Mouse (Mus musculus): Measurements from ENCODE around the gene Gm20767. TPM values are rescaled to one million over a fixed set of nuclear protein-coding genes. Genes with fewer than 3 reads are reported as not detected.
"Not testable (repeated sequence)": the region's sequence is repeated elsewhere in the genome, so short reads cannot be mapped to it uniquely, and the experiment has no call there.

Gm20767 gene
- total RNA-seq (2021) = not detected
- long read RNA-seq, experiment 1 = 0 reads
- long read RNA-seq, experiment 2 = 0 reads

DNA sequence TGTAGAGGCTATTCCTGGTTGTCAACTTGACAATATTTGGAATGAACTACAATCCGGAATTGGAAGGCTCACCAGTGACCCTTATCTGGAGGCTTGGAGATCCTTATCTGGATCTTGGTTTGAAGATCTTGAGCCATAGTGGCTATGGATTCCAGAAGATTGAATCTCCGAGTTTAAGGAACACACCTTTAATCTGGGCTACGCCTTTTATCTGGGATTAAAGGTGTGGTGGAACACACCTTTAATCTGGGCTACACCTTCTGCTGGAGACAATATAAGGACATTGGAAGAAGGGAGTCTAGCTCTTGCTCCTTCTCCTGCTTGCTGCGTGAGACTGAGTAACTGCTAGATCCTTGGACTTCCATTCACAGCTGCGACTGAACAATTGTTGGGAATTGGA, at the start of gene Gm20767:
TSS of gene Gm20767 (plus strand) at position 301 of the 400 bp plus-strand sequence.
- DNase-seq = not testable (repeated sequence)

DNA sequence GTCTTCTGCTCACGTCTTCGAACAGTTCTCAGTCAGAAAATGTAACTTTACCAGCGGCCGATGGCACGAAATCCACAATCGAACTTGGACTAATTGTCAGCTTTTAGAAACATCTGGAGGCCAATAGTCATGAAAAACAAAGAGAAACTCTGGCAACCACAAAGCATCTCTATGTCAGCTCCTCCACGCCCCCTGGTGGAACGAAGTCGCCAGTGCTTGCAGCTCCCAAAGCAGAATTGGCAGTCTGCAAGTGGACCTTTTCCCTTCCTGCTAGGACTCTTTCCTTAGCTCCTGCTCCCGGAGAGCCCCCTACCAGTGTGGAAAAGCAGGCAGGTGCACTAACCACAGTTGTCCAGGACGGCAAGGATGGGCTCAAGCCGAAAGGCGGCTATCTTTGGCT, 47.1 kb upstream of the Gm20767 start:
- not testable (repeated sequence) for DNase-seq

DNA sequence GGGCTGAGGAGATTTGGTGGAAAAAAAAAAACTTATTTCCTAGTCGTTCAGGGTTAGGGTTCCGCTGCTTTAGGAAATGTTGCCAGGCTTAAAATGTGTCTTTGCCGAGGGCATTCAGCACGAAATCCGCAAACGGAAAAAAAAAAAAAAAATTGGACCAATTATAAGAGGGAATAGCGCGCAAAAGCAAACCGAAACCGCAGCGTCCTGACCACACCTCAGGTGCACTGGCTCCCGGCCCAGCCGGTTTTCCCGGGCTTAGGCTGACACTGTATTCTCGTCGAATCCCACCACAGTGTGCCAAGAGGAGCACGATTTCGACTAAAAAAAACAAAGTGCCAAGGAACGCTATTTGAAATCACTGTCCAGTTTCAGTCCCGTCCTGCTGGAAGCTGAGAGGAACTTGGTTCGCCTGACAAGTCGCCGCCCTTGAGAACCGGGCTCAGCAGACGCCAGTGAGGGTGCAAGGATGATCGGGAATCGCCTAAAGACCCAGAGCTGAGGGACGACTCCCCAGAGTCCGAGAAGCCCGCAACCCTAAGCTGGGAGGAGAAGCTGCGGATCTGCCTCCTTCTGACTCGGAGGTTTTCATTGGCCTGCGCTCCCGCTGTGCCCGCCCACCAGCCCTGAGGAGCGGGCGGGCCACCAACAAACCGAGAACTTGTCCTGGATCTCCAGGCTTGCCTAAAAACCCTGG, 43.7 kb upstream of the Gm20767 start:
- DNase-seq = not testable (repeated sequence)

DNA sequence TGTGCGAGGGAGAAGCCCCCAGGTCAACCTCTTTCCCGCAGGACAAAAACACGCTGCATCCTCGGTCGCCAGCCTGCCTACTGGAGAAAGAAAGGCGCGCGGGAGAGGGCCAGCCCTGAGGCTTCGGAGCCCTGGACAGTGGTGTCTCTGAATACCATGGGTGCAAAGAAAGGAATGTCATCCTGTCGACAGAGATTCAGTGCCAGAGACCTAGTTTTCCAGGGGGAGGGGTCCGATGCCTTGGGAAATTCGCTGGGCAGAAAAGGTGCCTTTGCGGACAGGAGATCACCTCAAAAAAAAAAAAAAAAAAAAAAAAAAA, 43.1 kb upstream of the Gm20767 start:
- DNase-seq = not testable (repeated sequence)

DNA sequence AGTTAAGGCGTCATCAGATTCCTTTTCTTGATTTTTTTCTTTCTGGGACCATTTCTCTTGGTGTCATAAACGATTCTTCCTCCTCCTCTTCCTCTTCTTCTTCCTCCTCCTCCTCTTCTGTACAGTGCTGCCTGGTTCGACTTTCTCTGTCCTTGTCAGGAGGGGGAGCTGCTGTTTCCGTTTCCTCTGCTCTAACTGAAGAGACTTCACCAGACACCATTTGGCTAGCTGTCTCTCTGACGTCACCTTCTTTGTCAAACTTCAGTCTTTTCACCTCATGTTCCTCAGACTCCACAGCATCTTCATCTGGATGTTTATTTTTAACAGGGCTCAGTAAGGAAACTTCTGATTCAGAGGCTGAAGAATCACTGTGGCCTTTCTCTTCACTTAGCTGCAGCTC, 40.7 kb upstream of the Gm20767 start:
- DNase-seq = not testable (repeated sequence)

DNA sequence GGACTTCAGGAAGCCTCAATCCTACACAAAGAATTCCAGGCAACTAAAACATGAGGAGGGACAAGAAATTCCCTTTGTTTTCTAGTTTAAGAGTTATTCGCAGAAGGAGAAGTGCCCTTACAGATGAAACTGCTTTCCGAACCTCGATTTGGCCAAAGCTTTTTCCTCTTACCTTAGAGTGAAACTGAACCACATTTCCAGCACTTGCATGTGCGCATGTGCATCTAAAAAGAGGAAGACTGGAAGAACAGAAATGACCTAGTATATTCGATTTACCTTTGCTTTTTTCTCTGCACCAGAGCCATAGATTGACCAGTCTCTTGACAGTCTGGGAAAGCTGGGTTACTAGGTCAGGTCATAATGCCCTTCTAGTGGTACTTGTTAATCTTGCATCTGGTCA, 33.5 kb upstream of the Gm20767 start:
- DNase-seq = not testable (repeated sequence)

DNA sequence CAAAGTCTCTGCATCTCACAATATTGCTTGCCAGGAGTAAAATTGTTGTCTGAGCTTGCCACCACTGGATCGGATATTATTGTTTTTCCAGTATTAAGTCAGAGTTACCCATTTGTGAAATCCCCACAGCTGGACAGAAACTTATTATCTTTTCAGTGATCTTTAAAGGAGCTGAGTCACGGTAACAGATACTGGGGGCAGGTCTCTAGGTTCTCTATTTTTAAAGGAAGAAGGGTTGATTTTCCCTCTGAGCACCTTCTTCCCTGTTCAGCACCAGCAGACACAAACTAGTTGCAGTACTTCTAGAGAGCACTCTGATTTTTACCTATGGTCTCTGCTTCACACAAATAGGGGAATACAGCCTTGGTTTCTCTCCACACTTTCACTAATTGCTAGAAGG, 33.0 kb upstream of the Gm20767 start:
- DNase-seq = not testable (repeated sequence)

DNA sequence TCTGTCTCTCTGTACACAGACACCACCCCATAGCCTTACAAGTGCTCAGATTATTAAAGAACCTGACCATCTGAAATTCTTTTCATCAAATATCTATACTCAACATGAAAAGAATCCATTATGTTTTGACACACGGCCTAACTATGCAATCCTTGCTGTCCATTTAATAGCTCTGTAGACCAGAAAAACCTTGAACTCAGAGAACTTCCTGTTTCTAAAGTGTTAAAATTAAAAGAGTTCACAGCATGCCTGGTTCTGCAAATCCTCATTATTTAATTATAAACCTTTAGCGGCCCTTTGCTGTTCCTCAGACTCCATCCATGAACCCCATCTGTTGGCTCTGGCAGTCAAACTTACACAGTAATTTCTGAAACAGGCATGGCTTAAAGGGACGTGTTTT, 2.3 kb downstream of the Gm20767 start:
- not testable (repeated sequence) for DNase-seq

DNA sequence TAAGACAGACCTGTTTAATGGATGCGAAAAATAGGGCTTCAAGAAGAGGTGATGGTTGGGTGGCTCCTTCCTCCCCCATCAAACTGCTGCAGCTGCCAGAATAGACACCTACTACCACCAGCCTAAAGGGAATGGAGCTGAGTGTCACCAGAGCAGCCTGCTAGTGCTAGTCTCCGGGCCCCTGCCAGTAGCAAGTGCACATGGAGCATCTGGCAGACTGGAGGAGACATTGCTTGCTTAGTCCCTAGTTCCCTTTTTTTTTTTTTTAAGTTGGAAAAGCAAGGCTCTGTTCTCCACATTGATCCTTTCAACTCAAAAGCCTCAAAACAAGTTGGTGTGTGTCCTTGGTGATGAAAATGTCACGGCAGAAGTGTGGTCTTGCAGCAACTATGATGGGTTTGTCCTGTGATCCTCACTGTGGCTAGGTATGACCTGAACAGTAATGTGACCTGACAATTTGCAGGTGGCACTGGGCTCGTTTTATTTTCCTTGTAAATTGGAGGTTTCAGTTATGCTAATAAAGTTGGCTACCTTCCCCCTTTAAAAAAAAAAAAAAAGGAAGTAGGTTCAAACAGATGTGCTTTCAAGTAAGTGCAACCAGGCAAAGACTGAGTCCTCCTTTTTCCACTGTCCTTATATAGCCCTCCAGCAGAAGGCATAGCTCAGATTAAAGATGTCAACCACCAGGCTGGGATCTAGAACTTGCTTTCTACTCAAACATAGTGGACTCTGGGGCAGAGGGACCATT, 9.8 kb downstream of the Gm20767 start:
- not testable (repeated sequence) for DNase-seq

DNA sequence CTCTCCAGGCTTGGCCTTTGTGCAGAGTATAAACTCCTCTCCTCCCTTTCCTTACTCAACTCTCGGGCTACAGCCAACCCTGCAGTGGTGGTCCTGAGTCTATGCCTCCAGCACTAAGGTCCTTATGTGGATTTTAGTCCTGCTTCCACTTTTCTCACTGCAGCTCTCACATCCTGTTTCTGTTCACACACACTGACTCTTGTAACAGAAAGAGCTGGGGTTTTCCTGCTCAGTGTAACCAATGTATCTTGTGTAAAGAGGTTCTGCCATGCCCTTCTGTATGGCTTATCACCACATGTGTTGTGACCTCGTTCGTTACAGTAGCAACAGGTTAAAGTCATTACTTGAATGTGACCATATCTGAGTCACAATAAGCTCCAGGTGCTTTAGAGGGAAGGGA, 10.5 kb downstream of the Gm20767 start:
- not testable (repeated sequence) for DNase-seq

DNA sequence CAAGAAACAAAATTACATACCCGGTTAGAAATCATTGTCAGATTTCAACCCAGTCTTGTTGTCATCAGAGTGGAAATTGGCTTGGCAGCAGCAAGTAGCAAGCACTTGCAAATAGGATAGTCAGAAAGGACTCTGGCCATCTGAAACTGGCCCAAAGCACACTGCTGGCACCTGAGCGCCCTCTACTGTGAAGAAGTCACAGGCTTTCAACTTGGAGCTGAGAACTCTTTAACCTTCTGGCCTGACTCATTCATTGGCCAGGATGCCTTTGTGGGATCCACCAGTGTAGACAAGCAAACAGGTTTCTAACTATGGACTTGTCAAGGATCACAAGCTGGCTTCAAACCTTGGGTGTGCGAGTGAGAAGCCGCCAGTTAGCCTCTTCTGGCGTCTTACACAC, 28.3 kb downstream of the Gm20767 start:
- DNase-seq = not testable (repeated sequence)

DNA sequence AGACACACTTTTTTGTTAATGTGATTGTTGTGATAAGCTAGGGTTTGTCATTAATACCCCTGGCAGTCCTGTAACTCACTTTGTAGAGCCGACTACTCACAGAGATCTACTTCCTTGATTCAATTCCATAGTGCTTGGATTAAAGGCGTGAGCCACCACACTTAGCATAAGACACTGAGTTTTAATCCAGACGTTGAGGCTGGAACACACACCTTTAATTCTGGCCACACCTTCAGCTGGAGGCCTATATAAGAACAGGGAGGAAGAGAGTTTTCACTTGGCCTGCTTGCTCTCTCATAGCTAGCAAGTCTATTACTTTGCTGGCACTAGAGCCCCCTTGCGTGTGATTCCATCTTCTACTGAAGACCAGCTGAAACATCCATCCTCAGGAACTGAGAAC, 32.1 kb downstream of the Gm20767 start, which contains the start of gene Gm21818:
TSS of gene Gm21818 (plus strand) at position 301 of the 400 bp plus-strand sequence.
- not testable (repeated sequence) for DNase-seq

DNA sequence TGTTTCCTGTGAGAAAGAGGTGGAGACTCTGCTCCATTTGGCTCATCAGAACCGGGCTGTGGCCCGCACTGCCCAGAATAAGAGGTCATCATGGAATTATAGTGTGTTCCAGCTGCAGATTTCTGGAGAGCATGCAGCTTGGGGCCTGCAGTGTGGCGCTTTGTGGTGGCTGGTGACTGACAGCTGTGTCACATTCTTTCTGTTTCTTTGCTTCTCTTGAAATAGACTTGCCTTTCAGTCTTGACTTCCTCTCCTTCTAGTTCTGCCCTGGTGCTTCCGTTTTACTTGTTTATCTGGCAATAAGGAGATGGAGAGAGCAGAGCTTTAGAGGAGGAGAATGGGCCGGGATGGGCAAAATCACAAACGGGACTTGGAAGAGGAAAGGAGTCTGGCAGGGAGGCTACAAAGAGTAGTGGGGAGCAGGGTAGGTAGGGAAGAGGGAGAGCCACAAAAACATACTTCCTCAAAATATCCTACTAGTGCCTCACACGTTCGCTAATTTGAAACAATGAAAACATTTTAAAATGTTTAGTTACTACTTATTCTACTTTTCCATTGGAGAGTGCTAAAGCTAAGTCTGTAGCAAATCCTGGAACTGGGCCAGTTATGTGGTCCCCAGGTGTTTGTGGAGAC, 56.3 kb downstream of the Gm20767 start:
- DNase-seq = not testable (repeated sequence)

Other genes starting within 250 kb of the Gm20767 start
- gene Tcstv1, start 245.5 kb upstream of the Gm20767 start, total RNA-seq (2021) = not detected
- gene Gm21761, start 211.0 kb upstream of the Gm20767 start, total RNA-seq (2021) = not detected
- gene B020031M17Rik, start 189.4 kb upstream of the Gm20767 start, total RNA-seq (2021) = not detected
- gene Gm36079, start 113.2 kb upstream of the Gm20767 start, total RNA-seq (2021) = not detected
- under 1 TPM in 1 of 2 experiments, not detected in 1; 0.16 TPM for gene Gm21188, start 88.1 kb upstream of the Gm20767 start, total RNA-seq (2021)
- gene Gm21818, start 32.2 kb downstream of the Gm20767 start, total RNA-seq (2021) = not detected
- not detected for gene Gm21762, start 75.7 kb downstream of the Gm20767 start, total RNA-seq (2021)
- gene Gm21731, start 98.9 kb downstream of the Gm20767 start, total RNA-seq (2021) = not detected
- not detected for gene AF067061, start 122.9 kb downstream of the Gm20767 start, total RNA-seq (2021)
- not detected for gene BC147527, start 160.1 kb downstream of the Gm20767 start, total RNA-seq (2021)
- not detected for gene Tcstv3, start 176.6 kb downstream of the Gm20767 start, total RNA-seq (2021)